Mouse (Mus musculus): ENCODE results near the gene Cemip. TPM values are rescaled to one million over a fixed set of nuclear protein-coding genes. Genes with fewer than 3 reads are reported as not detected.

The Cemip gene
- polyA plus RNA-seq, 1 experiment: 1.0 TPM

DNA sequence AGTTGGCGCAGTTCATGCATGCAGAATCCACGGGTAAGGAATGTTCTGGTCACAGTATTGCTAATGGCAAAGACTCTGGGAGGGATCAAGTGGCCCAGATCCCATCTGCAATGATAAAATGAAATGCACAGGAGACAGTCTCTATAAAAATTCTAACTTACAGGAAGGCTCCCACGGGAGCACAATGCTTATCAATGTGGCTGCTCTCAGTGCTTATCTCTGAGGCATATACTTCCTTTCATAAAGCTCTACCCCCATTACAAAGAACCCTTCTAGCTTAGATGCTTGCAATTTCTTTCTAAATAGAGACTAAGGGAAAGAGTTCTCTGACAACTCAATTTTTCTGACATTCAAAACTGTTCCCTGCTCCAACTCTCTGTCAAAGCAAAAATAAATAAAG lies 35.5 kb upstream of the Cemip start:
- H3K36me3 ChIP-seq (ENCODE audit: control insufficient read depth, insufficient read depth): peaks cover 4% of the 10 kb centered on the region
- H3ac ChIP-seq (ENCODE audit: control insufficient read depth, insufficient read length, low read depth): no peak overlapping the region
- TF ChIP-seq CTCF (IDR thresholded peaks at IDR 0.05; ENCODE audit: control insufficient read depth, insufficient read depth, insufficient read length): no peak
- TF ChIP-seq MYOG (IDR thresholded peaks at IDR 0.05; ENCODE audit: control insufficient read depth, extremely low read depth, insufficient read length): no peak
- no peak for TF ChIP-seq CEBPB (IDR thresholded peaks at IDR 0.05; ENCODE audit: low read depth)
- no peak for TF ChIP-seq MYOD1 (IDR thresholded peaks at IDR 0.05; ENCODE audit: control insufficient read depth, insufficient read length, low read depth)
- no peak for TF ChIP-seq USF1 (IDR thresholded peaks at IDR 0.05; ENCODE audit: low read depth)
- no peak for TF ChIP-seq FOSL1 (IDR thresholded peaks at IDR 0.05; ENCODE audit: insufficient read depth, low read length, poor library complexity, severe bottlenecking)
- TF ChIP-seq MAX (IDR thresholded peaks at IDR 0.05): no peak
- H3K79me2 ChIP-seq (ENCODE audit: control insufficient read depth, insufficient read depth): peaks cover 100% of the 10 kb centered on the region
- H3K79me3 ChIP-seq (ENCODE audit: low read depth): peaks cover 90% of the 10 kb centered on the region
- H3K4me3 ChIP-seq (ENCODE audit: insufficient read depth, poor library complexity, severe bottlenecking): no peak overlapping the region
- H3K27me3 ChIP-seq (ENCODE audit: control insufficient read depth, insufficient read depth, insufficient read length): no peaks in the 10 kb centered on the region

DNA sequence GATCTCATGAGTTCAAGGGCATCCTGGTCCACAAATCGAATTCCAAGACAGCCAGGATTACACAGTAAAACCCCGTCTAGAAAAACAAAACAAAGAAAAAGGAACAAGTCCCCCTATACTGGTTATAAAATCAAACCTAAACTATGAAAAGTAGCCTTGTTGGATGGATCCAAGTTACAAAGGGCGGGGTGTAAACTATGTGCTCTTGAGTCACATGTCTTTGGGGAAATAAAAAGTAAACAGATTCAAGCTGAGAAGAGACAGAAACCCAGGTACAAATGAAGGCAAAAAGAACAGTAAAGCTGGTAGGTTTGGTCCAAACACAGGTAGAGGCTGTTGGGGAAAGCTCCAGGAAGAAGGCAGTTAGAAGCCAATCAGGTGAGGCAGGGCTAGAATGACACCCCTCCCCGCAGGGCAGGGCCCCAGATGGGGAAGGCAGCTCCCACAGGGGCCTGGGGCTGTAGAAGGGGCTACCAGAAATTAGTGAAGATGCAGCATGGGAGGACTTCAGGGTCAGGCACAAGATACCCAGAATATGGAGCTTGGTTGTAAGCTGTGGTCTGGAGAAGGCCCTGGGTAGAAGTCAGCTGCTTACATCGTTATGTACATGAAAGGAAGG lies 33.9 kb upstream of the Cemip start:
- Histone ChIP-seq H3ac (ENCODE audit: control insufficient read depth, insufficient read length, low read depth) (no peak overlapping the region), H3K79me3 (ENCODE audit: low read depth) (peaks cover 85% of the 10 kb centered on the region), H3K36me3 (ENCODE audit: control insufficient read depth, insufficient read depth) (no peaks in the 10 kb centered on the region), H3K79me2 (ENCODE audit: control insufficient read depth, insufficient read depth) (peaks cover 100% of the 10 kb centered on the region), H3K4me3 (ENCODE audit: insufficient read depth, poor library complexity, severe bottlenecking) (no peak overlapping the region), H3K27me3 (ENCODE audit: control insufficient read depth, insufficient read depth, insufficient read length) (no peaks in the 10 kb centered on the region)
- TF ChIP-seq MYOG (IDR thresholded peaks at IDR 0.05; ENCODE audit: control insufficient read depth, extremely low read depth, insufficient read length): no peak
- no peak for TF ChIP-seq MAX (IDR thresholded peaks at IDR 0.05)
- TF ChIP-seq FOSL1 (IDR thresholded peaks at IDR 0.05; ENCODE audit: insufficient read depth, low read length, poor library complexity, severe bottlenecking): no peak
- TF ChIP-seq MYOD1 (IDR thresholded peaks at IDR 0.05; ENCODE audit: control insufficient read depth, insufficient read length, low read depth): no peak
- TF ChIP-seq CEBPB (IDR thresholded peaks at IDR 0.05; ENCODE audit: low read depth): no peak
- no peak for TF ChIP-seq USF1 (IDR thresholded peaks at IDR 0.05; ENCODE audit: low read depth)
- TF ChIP-seq CTCF (IDR thresholded peaks at IDR 0.05; ENCODE audit: control insufficient read depth, insufficient read depth, insufficient read length): no peak

DNA sequence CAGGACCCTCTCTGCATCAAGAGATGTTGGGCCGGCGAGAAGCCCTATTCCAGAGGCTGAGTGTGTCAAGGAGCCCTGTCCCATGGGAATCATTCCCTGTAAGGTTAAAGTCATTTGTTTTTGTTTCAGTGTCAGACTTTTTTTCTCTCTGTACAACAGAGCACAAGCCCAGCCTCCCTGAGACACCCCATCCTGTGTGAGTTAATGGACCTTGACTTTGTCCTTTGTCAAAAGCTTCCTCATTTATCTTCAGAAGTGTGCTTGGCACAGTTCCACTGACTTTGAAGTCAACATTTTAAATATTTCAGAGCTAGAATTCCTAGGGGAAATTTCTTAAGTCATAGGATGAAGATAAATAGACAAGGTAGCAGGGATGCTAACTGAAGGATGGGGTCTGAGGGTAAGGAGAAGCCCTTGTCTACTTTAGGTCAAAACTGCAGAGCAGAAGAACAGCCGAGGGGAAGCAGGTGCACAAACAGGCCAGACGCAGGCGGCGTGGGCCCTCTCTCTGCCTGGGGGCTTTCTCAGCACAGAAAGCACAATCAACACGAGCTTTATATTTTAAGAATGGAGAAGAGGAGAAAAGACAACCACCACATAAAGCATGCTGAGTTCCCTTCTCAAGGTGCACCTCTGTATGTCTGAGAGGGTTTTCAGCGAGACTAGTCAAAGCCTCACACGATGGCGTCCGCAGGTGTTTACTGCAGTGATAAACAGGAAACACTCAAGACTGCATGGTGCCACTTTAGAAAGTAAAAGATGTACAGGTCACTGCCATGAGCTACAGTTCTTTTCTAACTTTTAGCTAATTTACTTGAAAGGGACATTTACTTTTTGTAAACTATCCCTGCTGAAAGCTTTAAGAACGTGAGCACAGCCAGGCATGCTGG lies 33.2 kb upstream of the Cemip start:
- peaks cover 77% of the 10 kb centered on the region for H3K79me3 ChIP-seq (ENCODE audit: low read depth)
- TF ChIP-seq MYOD1 (IDR thresholded peaks at IDR 0.05; ENCODE audit: control insufficient read depth, insufficient read length, low read depth) (no peak), MYOG (IDR thresholded peaks at IDR 0.05; ENCODE audit: control insufficient read depth, extremely low read depth, insufficient read length) (no peak), USF1 (IDR thresholded peaks at IDR 0.05; ENCODE audit: low read depth) (no peak), FOSL1 (IDR thresholded peaks at IDR 0.05; ENCODE audit: insufficient read depth, low read length, poor library complexity, severe bottlenecking) (no peak), CEBPB (IDR thresholded peaks at IDR 0.05; ENCODE audit: low read depth) (no peak), CTCF (IDR thresholded peaks at IDR 0.05; ENCODE audit: control insufficient read depth, insufficient read depth, insufficient read length) (no peak), MAX (IDR thresholded peaks at IDR 0.05) (no peak)

DNA sequence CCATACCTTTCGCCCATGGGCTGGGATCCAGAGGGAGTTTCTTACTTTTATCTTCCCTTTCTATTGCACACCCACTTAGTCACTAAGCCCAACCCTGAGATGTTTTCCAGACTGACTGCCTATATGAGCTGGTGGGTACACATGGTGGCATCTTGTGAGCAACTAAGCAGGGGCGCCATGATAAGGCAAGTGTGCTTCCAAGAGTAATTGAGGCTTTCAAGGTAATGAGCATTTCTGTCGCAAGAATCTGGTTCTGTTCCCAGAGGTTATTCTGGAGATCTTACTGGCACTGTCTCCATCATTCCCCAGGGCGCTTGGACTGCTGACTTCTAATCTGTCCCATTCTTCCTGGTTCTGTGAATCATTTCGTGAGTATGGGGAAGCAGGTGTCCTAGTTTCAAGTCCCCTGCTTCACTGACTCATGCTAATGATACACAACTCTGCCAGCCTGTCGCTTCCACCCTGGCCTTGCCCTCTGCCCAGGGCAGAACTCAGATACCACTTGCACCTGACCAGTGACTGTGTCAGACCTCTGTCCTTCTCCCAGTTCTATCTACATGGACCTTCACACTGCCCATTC lies 31.3 kb upstream of the Cemip start:
- peak; percentile 19 for TF ChIP-seq MYOD1 (IDR thresholded peaks at IDR 0.05; ENCODE audit: control insufficient read depth, insufficient read length, low read depth)
- TF ChIP-seq CEBPB (IDR thresholded peaks at IDR 0.05; ENCODE audit: low read depth): peak; percentile 4
- TF ChIP-seq FOSL1 (IDR thresholded peaks at IDR 0.05; ENCODE audit: insufficient read depth, low read length, poor library complexity, severe bottlenecking): no peak
- H3K36me3 ChIP-seq (ENCODE audit: control insufficient read depth, insufficient read depth): peaks cover 15% of the 10 kb centered on the region
- H3K79me3 ChIP-seq (ENCODE audit: low read depth): peaks cover 63% of the 10 kb centered on the region

More for the DNA sequence above, 33.2 kb upstream of the Cemip start:
- H3K79me2 ChIP-seq (ENCODE audit: control insufficient read depth, insufficient read depth): peaks cover 99% of the 10 kb centered on the region
- no peaks in the 10 kb centered on the region for H3K36me3 ChIP-seq (ENCODE audit: control insufficient read depth, insufficient read depth)
- H3K4me3 ChIP-seq (ENCODE audit: insufficient read depth, poor library complexity, severe bottlenecking): no peak overlapping the region
- H3ac ChIP-seq (ENCODE audit: control insufficient read depth, insufficient read length, low read depth): no peak overlapping the region
- H3K27me3 ChIP-seq (ENCODE audit: control insufficient read depth, insufficient read depth, insufficient read length): no peaks in the 10 kb centered on the region

DNA sequence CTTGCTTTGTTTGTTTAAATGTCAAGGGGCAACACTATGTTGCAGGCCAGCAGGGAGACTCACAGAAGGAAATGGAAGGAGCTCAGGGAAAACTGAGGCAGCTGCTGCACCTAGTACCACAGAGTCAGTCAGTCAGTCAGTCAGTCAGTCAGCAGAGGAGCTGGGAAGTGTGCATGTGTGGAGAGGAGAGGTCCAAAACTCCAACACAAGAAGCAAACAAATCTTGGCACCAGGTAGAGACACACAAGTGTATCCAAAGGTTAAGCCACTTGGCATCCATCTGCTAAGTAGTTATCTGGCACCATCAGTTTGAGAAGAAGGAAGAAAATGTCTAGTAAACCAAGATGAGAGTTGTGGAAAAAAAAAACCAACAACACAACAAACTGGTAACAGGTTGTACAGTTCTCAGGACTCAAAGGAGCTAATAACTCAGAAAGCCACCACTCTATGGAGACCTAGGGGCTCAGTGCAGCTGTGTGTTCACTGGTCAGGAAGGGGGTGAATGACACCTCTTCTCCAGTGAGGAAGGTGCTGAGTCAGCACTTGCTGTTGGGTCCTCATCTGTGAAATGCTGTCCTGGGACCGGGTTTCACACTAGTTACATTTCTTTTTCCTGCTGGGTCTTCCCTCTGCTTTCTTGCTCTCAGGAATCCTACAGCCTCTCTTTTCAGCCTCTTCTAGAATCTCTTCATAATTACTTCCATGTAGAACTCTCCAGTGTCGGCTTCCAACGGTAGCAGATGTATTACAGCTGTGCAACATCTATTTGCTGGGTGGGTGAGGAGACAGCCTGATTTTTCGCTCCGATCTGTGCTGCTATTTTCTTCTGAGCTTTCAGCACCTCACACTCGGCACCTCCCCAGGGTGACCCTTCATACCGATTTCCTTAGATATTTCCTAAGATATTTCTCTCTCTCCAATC lies 30.6 kb upstream of the Cemip start:
- no peaks in the 10 kb centered on the region for H3K27me3 ChIP-seq (ENCODE audit: control insufficient read depth, insufficient read depth, insufficient read length)
- no peak overlapping the region for H3ac ChIP-seq (ENCODE audit: control insufficient read depth, insufficient read length, low read depth)
- no peak overlapping the region for H3K4me3 ChIP-seq (ENCODE audit: insufficient read depth, poor library complexity, severe bottlenecking)
- TF ChIP-seq MYOG (IDR thresholded peaks at IDR 0.05; ENCODE audit: control insufficient read depth, extremely low read depth, insufficient read length) (no peak), MYOD1 (IDR thresholded peaks at IDR 0.05; ENCODE audit: control insufficient read depth, insufficient read length, low read depth) (no peak), USF1 (IDR thresholded peaks at IDR 0.05; ENCODE audit: low read depth) (no peak), FOSL1 (IDR thresholded peaks at IDR 0.05; ENCODE audit: insufficient read depth, low read length, poor library complexity, severe bottlenecking) (no peak), CEBPB (IDR thresholded peaks at IDR 0.05; ENCODE audit: low read depth) (no peak), CTCF (IDR thresholded peaks at IDR 0.05; ENCODE audit: control insufficient read depth, insufficient read depth, insufficient read length) (no peak), MAX (IDR thresholded peaks at IDR 0.05) (no peak)
- peaks cover 57% of the 10 kb centered on the region for H3K79me3 ChIP-seq (ENCODE audit: low read depth)
- H3K79me2 ChIP-seq (ENCODE audit: control insufficient read depth, insufficient read depth): peaks cover 88% of the 10 kb centered on the region
- H3K36me3 ChIP-seq (ENCODE audit: control insufficient read depth, insufficient read depth): peaks cover 18% of the 10 kb centered on the region

More for the DNA sequence above, 31.3 kb upstream of the Cemip start:
- Histone ChIP-seq H3K27me3 (ENCODE audit: control insufficient read depth, insufficient read depth, insufficient read length) (no peaks in the 10 kb centered on the region), H3K4me3 (ENCODE audit: insufficient read depth, poor library complexity, severe bottlenecking) (no peak overlapping the region), H3ac (ENCODE audit: control insufficient read depth, insufficient read length, low read depth) (no peak overlapping the region), H3K79me2 (ENCODE audit: control insufficient read depth, insufficient read depth) (peaks cover 96% of the 10 kb centered on the region)

Measured in C2C12 (cell line).